Mouse (Mus musculus): ENCODE measurements around the gene Gprc6a. TPM values are rescaled to one million over a fixed set of nuclear protein-coding genes. Genes with fewer than 3 reads are reported as not detected.

Gene Gprc6a
- 0.06 TPM in 1 of 2 replicates, not detected in the other for polyA plus RNA-seq (2012; rRNA removed; ENCODE audit: low replicate concordance)

GRCm38 (mm10) chr10:51631411-51632136 lies at the start of gene Gprc6a:
Gprc6a (minus strand) TSS chr10:51631461.

GRCm38 (mm10) chr10:51677548-51678250 lies 46.4 kb upstream of the Gprc6a start, which contains the start of gene Rfx6:
Rfx6 (plus strand) TSS chr10:51677756.

GRCm38 (mm10) chr10:51590139-51590574 lies 41.1 kb downstream of the Gprc6a start, which contains the start of gene Fam162b:
Fam162b (minus strand) TSS chr10:51590517.

Other genes starting within 250 kb of the Gprc6a start
- 9.1 and 10.0 TPM in 2 replicates for gene Gm49339, start 150.8 kb downstream of the Gprc6a start, polyA plus RNA-seq (2012; rRNA removed; ENCODE audit: low replicate concordance)
- gene Lilr4b, start 150.8 kb downstream of the Gprc6a start, polyA plus RNA-seq (2012; rRNA removed; ENCODE audit: low replicate concordance): 7.5 and 17.2 TPM in 2 replicates
- gene Lilrb4a, start 140.5 kb downstream of the Gprc6a start, polyA plus RNA-seq (2012; rRNA removed; ENCODE audit: low replicate concordance): 6.5 and 11.4 TPM in 2 replicates
- gene Fam162b, start 40.9 kb downstream of the Gprc6a start, polyA plus RNA-seq (2012; rRNA removed; ENCODE audit: low replicate concordance): not detected in 2 replicates
- gene Rfx6, start 46.3 kb upstream of the Gprc6a start, polyA plus RNA-seq (2012; rRNA removed; ENCODE audit: low replicate concordance): 0.10 TPM in 1 of 2 replicates, not detected in the other